Mouse (Mus musculus): Measurements from ENCODE around the gene Esr2. TPM values are rescaled to one million over a fixed set of nuclear protein-coding genes. Genes with fewer than 3 reads are reported as not detected.

The Esr2 gene
- polyA plus RNA-seq, 1 experiment: 0.49 TPM

- H3K27me3 ChIP-seq (ENCODE audit: control insufficient read depth, insufficient read depth, low read length, poor library complexity, severe bottlenecking): no peaks in the 10 kb centered on the region
- no peaks in the 10 kb centered on the region for H3K4me1 ChIP-seq (ENCODE audit: control insufficient read depth, insufficient read depth, low read length)
- no peaks in the 10 kb centered on the region for H3K9me3 ChIP-seq (replicated peaks; ENCODE audit: control insufficient read depth, insufficient read depth, low read length, poor library complexity, severe bottlenecking)
- H3K4me3 ChIP-seq (ENCODE audit: low read depth, low read length): no peak overlapping the region
- no peak overlapping the region for H3K9ac ChIP-seq (ENCODE audit: low read depth, poor library complexity, severe bottlenecking)
- no peak for TF ChIP-seq POLR2A (IDR thresholded peaks at IDR 0.05; ENCODE audit: insufficient read depth, low read length)
- no peak for TF ChIP-seq EP300 (IDR thresholded peaks at IDR 0.05; ENCODE audit: insufficient read depth, low read depth, low read length)
- TF ChIP-seq CTCF (IDR thresholded peaks at IDR 0.05; ENCODE audit: low read depth, low read length): no peak
- H3K36me3 ChIP-seq (ENCODE audit: control insufficient read depth, insufficient read depth, low read length, poor library complexity, severe bottlenecking): no peaks in the 10 kb centered on the region
- no peak overlapping the region for H3K27ac ChIP-seq (ENCODE audit: insufficient read depth, low read length)
Measured at GRCm38 (mm10) chr12:76197071-76197470, 20.0 kb upstream of the Esr2 start.

- Histone ChIP-seq H3K4me3 (ENCODE audit: low read depth, low read length) (peak overlapping the region; percentile 16; the same call in 1 of the 2 replicates), H3K9ac (ENCODE audit: low read depth, poor library complexity, severe bottlenecking) (peak overlapping the region; percentile 37; the same call in 1 of the 2 replicates), H3K36me3 (ENCODE audit: control insufficient read depth, insufficient read depth, low read length, poor library complexity, severe bottlenecking) (no peaks in the 10 kb centered on the region), H3K27ac (ENCODE audit: insufficient read depth, low read length) (no peak overlapping the region), H3K9me3 (replicated peaks; ENCODE audit: control insufficient read depth, insufficient read depth, low read length, poor library complexity, severe bottlenecking) (no peaks in the 10 kb centered on the region), H3K27me3 (ENCODE audit: control insufficient read depth, insufficient read depth, low read length, poor library complexity, severe bottlenecking) (no peaks in the 10 kb centered on the region), H3K4me1 (ENCODE audit: control insufficient read depth, insufficient read depth, low read length) (no peaks in the 10 kb centered on the region)
- TF ChIP-seq CTCF (IDR thresholded peaks at IDR 0.05; ENCODE audit: low read depth, low read length) (no peak), POLR2A (IDR thresholded peaks at IDR 0.05; ENCODE audit: insufficient read depth, low read length) (no peak), EP300 (IDR thresholded peaks at IDR 0.05; ENCODE audit: insufficient read depth, low read depth, low read length) (no peak)
Measured at GRCm38 (mm10) chr12:76196709-76197054, 19.6 kb upstream of the Esr2 start.

- TF ChIP-seq CTCF (IDR thresholded peaks at IDR 0.05; ENCODE audit: low read depth, low read length) (no peak), EP300 (IDR thresholded peaks at IDR 0.05; ENCODE audit: insufficient read depth, low read depth, low read length) (peak; percentile 49; the same call in 1 of the 2 replicates), POLR2A (IDR thresholded peaks at IDR 0.05; ENCODE audit: insufficient read depth, low read length) (peak; percentile 61)
- Histone ChIP-seq H3K4me3 (ENCODE audit: low read depth, low read length) (peak overlapping the region; percentile 63), H3K9me3 (replicated peaks; ENCODE audit: control insufficient read depth, insufficient read depth, low read length, poor library complexity, severe bottlenecking) (no peaks in the 10 kb centered on the region), H3K9ac (ENCODE audit: low read depth, poor library complexity, severe bottlenecking) (peak overlapping the region; percentile 37; the same call in 1 of the 2 replicates), H3K27ac (ENCODE audit: insufficient read depth, low read length) (peak overlapping the region; percentile 42; the same call in 1 of the 2 replicates), H3K36me3 (ENCODE audit: control insufficient read depth, insufficient read depth, low read length, poor library complexity, severe bottlenecking) (no peaks in the 10 kb centered on the region), H3K27me3 (ENCODE audit: control insufficient read depth, insufficient read depth, low read length, poor library complexity, severe bottlenecking) (no peaks in the 10 kb centered on the region), H3K4me1 (ENCODE audit: control insufficient read depth, insufficient read depth, low read length) (no peaks in the 10 kb centered on the region)
Measured at GRCm38 (mm10) chr12:76195912-76196708, 19.1 kb upstream of the Esr2 start.

GRCm38 (mm10) chr12:76194526-76194925, 17.5 kb upstream of the Esr2 start:
- H3K27me3 ChIP-seq (ENCODE audit: control insufficient read depth, insufficient read depth, low read length, poor library complexity, severe bottlenecking): no peaks in the 10 kb centered on the region
- H3K4me3 ChIP-seq (ENCODE audit: low read depth, low read length): no peak overlapping the region
- no peaks in the 10 kb centered on the region for H3K36me3 ChIP-seq (ENCODE audit: control insufficient read depth, insufficient read depth, low read length, poor library complexity, severe bottlenecking)
- H3K27ac ChIP-seq (ENCODE audit: insufficient read depth, low read length): no peak overlapping the region
- TF ChIP-seq CTCF (IDR thresholded peaks at IDR 0.05; ENCODE audit: low read depth, low read length): no peak
- TF ChIP-seq EP300 (IDR thresholded peaks at IDR 0.05; ENCODE audit: insufficient read depth, low read depth, low read length): no peak
- no peak for TF ChIP-seq POLR2A (IDR thresholded peaks at IDR 0.05; ENCODE audit: insufficient read depth, low read length)
- H3K9me3 ChIP-seq (replicated peaks; ENCODE audit: control insufficient read depth, insufficient read depth, low read length, poor library complexity, severe bottlenecking): no peaks in the 10 kb centered on the region
- H3K9ac ChIP-seq (ENCODE audit: low read depth, poor library complexity, severe bottlenecking): no peak overlapping the region
- no peaks in the 10 kb centered on the region for H3K4me1 ChIP-seq (ENCODE audit: control insufficient read depth, insufficient read depth, low read length)

- H3K9me3 ChIP-seq (replicated peaks; ENCODE audit: control insufficient read depth, insufficient read depth, low read length, poor library complexity, severe bottlenecking): no peaks in the 10 kb centered on the region
- H3K27ac ChIP-seq (ENCODE audit: insufficient read depth, low read length): no peak overlapping the region
- H3K27me3 ChIP-seq (ENCODE audit: control insufficient read depth, insufficient read depth, low read length, poor library complexity, severe bottlenecking): no peaks in the 10 kb centered on the region
- H3K36me3 ChIP-seq (ENCODE audit: control insufficient read depth, insufficient read depth, low read length, poor library complexity, severe bottlenecking): no peaks in the 10 kb centered on the region
- H3K9ac ChIP-seq (ENCODE audit: low read depth, poor library complexity, severe bottlenecking): no peak overlapping the region
- H3K4me1 ChIP-seq (ENCODE audit: control insufficient read depth, insufficient read depth, low read length): no peaks in the 10 kb centered on the region
- H3K4me3 ChIP-seq (ENCODE audit: low read depth, low read length): no peak overlapping the region
- peak; percentile 28 for TF ChIP-seq CTCF (IDR thresholded peaks at IDR 0.05; ENCODE audit: low read depth, low read length)
- no peak for TF ChIP-seq EP300 (IDR thresholded peaks at IDR 0.05; ENCODE audit: insufficient read depth, low read depth, low read length)
- TF ChIP-seq POLR2A (IDR thresholded peaks at IDR 0.05; ENCODE audit: insufficient read depth, low read length): no peak
Measured at GRCm38 (mm10) chr12:76190940-76191339, 13.9 kb upstream of the Esr2 start.

- TF ChIP-seq POLR2A (IDR thresholded peaks at IDR 0.05; ENCODE audit: insufficient read depth, low read length) (no peak), CTCF (IDR thresholded peaks at IDR 0.05; ENCODE audit: low read depth, low read length) (peak; percentile 84)
- Histone ChIP-seq H3K4me3 (ENCODE audit: low read depth, low read length) (no peak overlapping the region), H3K9ac (ENCODE audit: low read depth, poor library complexity, severe bottlenecking) (no peak overlapping the region), H3K27me3 (ENCODE audit: control insufficient read depth, insufficient read depth, low read length, poor library complexity, severe bottlenecking) (no peaks in the 10 kb centered on the region), H3K4me1 (ENCODE audit: control insufficient read depth, insufficient read depth, low read length) (no peaks in the 10 kb centered on the region), H3K27ac (ENCODE audit: insufficient read depth, low read length) (no peak overlapping the region), H3K9me3 (replicated peaks; ENCODE audit: control insufficient read depth, insufficient read depth, low read length, poor library complexity, severe bottlenecking) (no peaks in the 10 kb centered on the region), H3K36me3 (ENCODE audit: control insufficient read depth, insufficient read depth, low read length, poor library complexity, severe bottlenecking) (no peaks in the 10 kb centered on the region)
Measured at GRCm38 (mm10) chr12:76187849-76188248, 10.8 kb upstream of the Esr2 start.

Measured in ES-Bruce4 (cell line).